Mouse (Mus musculus): ENCODE results near the gene Mgmt. TPM values are rescaled to one million over a fixed set of nuclear protein-coding genes. Genes with fewer than 3 reads are reported as not detected.

Gene Mgmt
- polyA plus RNA-seq, 1 experiment from 2014 or later, result 8.1 TPM

- Histone ChIP-seq H3K4me1 (ENCODE audit: control insufficient read depth in 2 of 2, insufficient read depth in 2 of 2, low read length in 2 of 2) (peaks cover 3 to 4% of the 10 kb centered on the region in 2 experiments; a peak in 2 of 4 replicates), H3K36me3 (ENCODE audit: control insufficient read depth, insufficient read depth, low read length) (no peaks in the 10 kb centered on the region), H3K4me2 (ENCODE audit: low read length) (no peak overlapping the region), H3K4me3 (ENCODE audit: control insufficient read depth in 1 of 2, insufficient read depth in 1 of 2, low read depth in 1 of 2, low read length in 2 of 2) (no peak overlapping the region), H3K9me3 (ENCODE audit: control insufficient read depth, low read length) (no peaks in the 10 kb centered on the region), H3K27ac (replicated peaks in 1 of 2; ENCODE audit: control insufficient read depth in 1 of 2, insufficient read depth in 1 of 2, low read depth in 2 of 2, low read length in 2 of 2) (no peak overlapping the region), H3K9ac (ENCODE audit: low read length) (no peak overlapping the region), H3K27me3 (ENCODE audit: control insufficient read depth, insufficient read depth, low read length) (no peaks in the 10 kb centered on the region)
- 70% methylated on average over 11 of the region's 11 CpGs for WGBS
- no peak for ATAC-seq (ENCODE audit: insufficient number of reproducible peaks, insufficient read depth, low FRiP score, low read depth)
These were observed 14.3 kb downstream of the Mgmt start for GRCm38 (mm10) chr7:136908616-136909144.

- 91% methylated on average over 4 of the region's 4 CpGs for WGBS
- H3K4me1 ChIP-seq (ENCODE audit: control insufficient read depth in 2 of 2, insufficient read depth in 2 of 2, low read length in 2 of 2), result peaks cover 3 to 6% of the 10 kb centered on the region in 2 experiments; a peak in 2 of 4 replicates
- no peak for ATAC-seq (ENCODE audit: insufficient number of reproducible peaks, insufficient read depth, low FRiP score, low read depth)
- no peak overlapping the region for H3K4me2 ChIP-seq (ENCODE audit: low read length)
- H3K27me3 ChIP-seq (ENCODE audit: control insufficient read depth, insufficient read depth, low read length), result no peaks in the 10 kb centered on the region
- no peaks in the 10 kb centered on the region for H3K9me3 ChIP-seq (ENCODE audit: control insufficient read depth, low read length)
- H3K4me3 ChIP-seq (ENCODE audit: control insufficient read depth in 1 of 2, insufficient read depth in 1 of 2, low read depth in 1 of 2, low read length in 2 of 2), result no peak overlapping the region
- H3K9ac ChIP-seq (ENCODE audit: low read length), result no peak overlapping the region
- no peak overlapping the region for H3K27ac ChIP-seq (replicated peaks in 1 of 2; ENCODE audit: control insufficient read depth in 1 of 2, insufficient read depth in 1 of 2, low read depth in 2 of 2, low read length in 2 of 2)
- no peaks in the 10 kb centered on the region for H3K36me3 ChIP-seq (ENCODE audit: control insufficient read depth, insufficient read depth, low read length)
These were observed 18.5 kb downstream of the Mgmt start for GRCm38 (mm10) chr7:136912901-136913300.

GRCm38 (mm10) chr7:136916021-136916420 lies 21.6 kb downstream of the Mgmt start:
- 95% methylated on average over 3 of the region's 3 CpGs for WGBS
- H3K36me3 ChIP-seq (ENCODE audit: control insufficient read depth, insufficient read depth, low read length), result no peaks in the 10 kb centered on the region

GRCm38 (mm10) chr7:136920976-136921755 lies 26.8 kb downstream of the Mgmt start:
- peaks cover 8 to 11% of the 10 kb centered on the region in 2 experiments for H3K4me1 ChIP-seq (ENCODE audit: control insufficient read depth in 2 of 2, insufficient read depth in 2 of 2, low read length in 2 of 2)
- H3K4me2 ChIP-seq (ENCODE audit: low read length), result no peak overlapping the region
- H3K4me3 ChIP-seq (ENCODE audit: control insufficient read depth in 1 of 2, insufficient read depth in 1 of 2, low read depth in 1 of 2, low read length in 2 of 2), result no peak overlapping the region
- H3K36me3 ChIP-seq (ENCODE audit: control insufficient read depth, insufficient read depth, low read length), result no peaks in the 10 kb centered on the region
- WGBS, result 84% methylated on average over 12 of the region's 12 CpGs
- H3K27ac ChIP-seq (replicated peaks in 1 of 2; ENCODE audit: control insufficient read depth in 1 of 2, insufficient read depth in 1 of 2, low read depth in 2 of 2, low read length in 2 of 2), result no peak overlapping the region
- H3K27me3 ChIP-seq (ENCODE audit: control insufficient read depth, insufficient read depth, low read length), result peaks cover 7% of the 10 kb centered on the region; the same call in 1 of the 2 replicates
- ATAC-seq (ENCODE audit: insufficient number of reproducible peaks, insufficient read depth, low FRiP score, low read depth), result no peak
- no peak overlapping the region for H3K9ac ChIP-seq (ENCODE audit: low read length)
- H3K9me3 ChIP-seq (ENCODE audit: control insufficient read depth, low read length), result peaks cover 8% of the 10 kb centered on the region

More at GRCm38 (mm10) chr7:136916021-136916420, 21.6 kb downstream of the Mgmt start:
- no peaks in the 10 kb centered on the region for H3K9me3 ChIP-seq (ENCODE audit: control insufficient read depth, low read length)
- H3K27ac ChIP-seq (replicated peaks in 1 of 2; ENCODE audit: control insufficient read depth in 1 of 2, insufficient read depth in 1 of 2, low read depth in 2 of 2, low read length in 2 of 2), result no peak overlapping the region
- H3K9ac ChIP-seq (ENCODE audit: low read length), result no peak overlapping the region
- H3K27me3 ChIP-seq (ENCODE audit: control insufficient read depth, insufficient read depth, low read length), result no peaks in the 10 kb centered on the region
- peaks cover 0 to 2% of the 10 kb centered on the region in 2 experiments; a peak in 1 of 4 replicates for H3K4me1 ChIP-seq (ENCODE audit: control insufficient read depth in 2 of 2, insufficient read depth in 2 of 2, low read length in 2 of 2)
- no peak for ATAC-seq (ENCODE audit: insufficient number of reproducible peaks, insufficient read depth, low FRiP score, low read depth)
- no peak overlapping the region for H3K4me3 ChIP-seq (ENCODE audit: control insufficient read depth in 1 of 2, insufficient read depth in 1 of 2, low read depth in 1 of 2, low read length in 2 of 2)
- H3K4me2 ChIP-seq (ENCODE audit: low read length), result no peak overlapping the region

GRCm38 (mm10) chr7:136922230-136922629 lies 27.8 kb downstream of the Mgmt start:
- H3K4me2 ChIP-seq (ENCODE audit: low read length), result no peak overlapping the region
- ATAC-seq (ENCODE audit: insufficient number of reproducible peaks, insufficient read depth, low FRiP score, low read depth), result no peak
- H3K36me3 ChIP-seq (ENCODE audit: control insufficient read depth, insufficient read depth, low read length), result no peaks in the 10 kb centered on the region
- 64% methylated on average over 6 of the region's 6 CpGs for WGBS
- peaks cover 6 to 11% of the 10 kb centered on the region in 2 experiments for H3K4me1 ChIP-seq (ENCODE audit: control insufficient read depth in 2 of 2, insufficient read depth in 2 of 2, low read length in 2 of 2)
- peaks cover 8% of the 10 kb centered on the region for H3K9me3 ChIP-seq (ENCODE audit: control insufficient read depth, low read length)
- no peak overlapping the region for H3K27ac ChIP-seq (replicated peaks in 1 of 2; ENCODE audit: control insufficient read depth in 1 of 2, insufficient read depth in 1 of 2, low read depth in 2 of 2, low read length in 2 of 2)
- H3K9ac ChIP-seq (ENCODE audit: low read length), result no peak overlapping the region
- no peak overlapping the region for H3K4me3 ChIP-seq (ENCODE audit: control insufficient read depth in 1 of 2, insufficient read depth in 1 of 2, low read depth in 1 of 2, low read length in 2 of 2)
- peaks cover 7% of the 10 kb centered on the region; the same call in 1 of the 2 replicates for H3K27me3 ChIP-seq (ENCODE audit: control insufficient read depth, insufficient read depth, low read length)

GRCm38 (mm10) chr7:136924610-136925260 lies 30.3 kb downstream of the Mgmt start:
- Histone ChIP-seq H3K27ac (replicated peaks in 1 of 2; ENCODE audit: control insufficient read depth in 1 of 2, insufficient read depth in 1 of 2, low read depth in 2 of 2, low read length in 2 of 2) (no peak overlapping the region), H3K4me2 (ENCODE audit: low read length) (peak overlapping the region; percentile 52)

GRCm38 (mm10) chr7:136926178-136926577 lies 31.8 kb downstream of the Mgmt start:
- no peaks in the 10 kb centered on the region for H3K36me3 ChIP-seq (ENCODE audit: control insufficient read depth, insufficient read depth, low read length)
- H3K4me2 ChIP-seq (ENCODE audit: low read length), result no peak overlapping the region
- peaks cover 8% of the 10 kb centered on the region for H3K9me3 ChIP-seq (ENCODE audit: control insufficient read depth, low read length)
- H3K9ac ChIP-seq (ENCODE audit: low read length), result no peak overlapping the region
- H3K27ac ChIP-seq (replicated peaks in 1 of 2; ENCODE audit: control insufficient read depth in 1 of 2, insufficient read depth in 1 of 2, low read depth in 2 of 2, low read length in 2 of 2), result no peak overlapping the region
- WGBS, result 87% methylated on average over 9 of the region's 9 CpGs
- H3K4me3 ChIP-seq (ENCODE audit: control insufficient read depth in 1 of 2, insufficient read depth in 1 of 2, low read depth in 1 of 2, low read length in 2 of 2), result no peak overlapping the region
- peaks cover 11% of the 10 kb centered on the region in 2 experiments for H3K4me1 ChIP-seq (ENCODE audit: control insufficient read depth in 2 of 2, insufficient read depth in 2 of 2, low read length in 2 of 2)
- H3K27me3 ChIP-seq (ENCODE audit: control insufficient read depth, insufficient read depth, low read length), result peaks cover 7% of the 10 kb centered on the region; the same call in 1 of the 2 replicates
- no peak for ATAC-seq (ENCODE audit: insufficient number of reproducible peaks, insufficient read depth, low FRiP score, low read depth)

More at GRCm38 (mm10) chr7:136924610-136925260, 30.3 kb downstream of the Mgmt start:
- H3K27me3 ChIP-seq (ENCODE audit: control insufficient read depth, insufficient read depth, low read length), result peaks cover 7% of the 10 kb centered on the region; the same call in 1 of the 2 replicates
- no peak overlapping the region for H3K9ac ChIP-seq (ENCODE audit: low read length)
- peak; percentile 35; the same call in 1 of the 2 replicates for ATAC-seq (ENCODE audit: insufficient number of reproducible peaks, insufficient read depth, low FRiP score, low read depth)
- no peak overlapping the region for H3K4me3 ChIP-seq (ENCODE audit: control insufficient read depth in 1 of 2, insufficient read depth in 1 of 2, low read depth in 1 of 2, low read length in 2 of 2)
- WGBS, result 22% methylated on average over 18 of the region's 18 CpGs
- H3K4me1 ChIP-seq (ENCODE audit: control insufficient read depth in 2 of 2, insufficient read depth in 2 of 2, low read length in 2 of 2), result peaks cover 6 to 11% of the 10 kb centered on the region in 2 experiments
- no peaks in the 10 kb centered on the region for H3K36me3 ChIP-seq (ENCODE audit: control insufficient read depth, insufficient read depth, low read length)
- H3K9me3 ChIP-seq (ENCODE audit: control insufficient read depth, low read length), result peaks cover 8% of the 10 kb centered on the region
